Mouse (Mus musculus): ENCODE results near the gene Cabp1.
"Not testable (repeated sequence)": the region's sequence is repeated elsewhere in the genome, so short reads cannot be mapped to it uniquely, and the experiment has no call there.

Cabp1 gene

DNA sequence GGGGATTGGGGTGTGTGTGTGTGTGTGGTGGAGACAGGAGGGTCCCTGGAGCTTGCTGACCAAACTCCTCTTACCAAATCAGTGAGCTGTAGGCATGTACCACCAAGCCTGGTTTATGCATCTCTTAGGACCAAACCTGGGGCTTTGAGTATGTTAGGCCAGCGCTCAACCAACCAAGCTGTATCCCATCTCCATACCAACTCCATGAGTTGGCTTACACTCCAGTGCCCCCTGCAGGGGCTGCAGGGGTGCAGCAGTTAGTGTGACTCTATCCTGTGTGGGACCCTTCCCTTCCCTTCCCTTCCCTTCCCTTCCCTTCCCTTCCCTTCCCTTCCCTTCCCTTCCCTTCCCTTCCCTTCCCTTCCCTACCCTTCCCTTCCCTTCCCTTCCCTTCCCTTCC lies 19.6 kb downstream of the Cabp1 start:
- DNase-seq (ENCODE audit: low spot score), result no peak

- DNase-seq (ENCODE audit: low spot score), result no peak
Observed at GRCm38 (mm10) chr5:115170150-115170549, 24.0 kb downstream of the Cabp1 start.

GRCm38 (mm10) chr5:115168641-115169415 lies 25.4 kb downstream of the Cabp1 start:
- DNase-seq (ENCODE audit: low spot score), result no peak

DNA sequence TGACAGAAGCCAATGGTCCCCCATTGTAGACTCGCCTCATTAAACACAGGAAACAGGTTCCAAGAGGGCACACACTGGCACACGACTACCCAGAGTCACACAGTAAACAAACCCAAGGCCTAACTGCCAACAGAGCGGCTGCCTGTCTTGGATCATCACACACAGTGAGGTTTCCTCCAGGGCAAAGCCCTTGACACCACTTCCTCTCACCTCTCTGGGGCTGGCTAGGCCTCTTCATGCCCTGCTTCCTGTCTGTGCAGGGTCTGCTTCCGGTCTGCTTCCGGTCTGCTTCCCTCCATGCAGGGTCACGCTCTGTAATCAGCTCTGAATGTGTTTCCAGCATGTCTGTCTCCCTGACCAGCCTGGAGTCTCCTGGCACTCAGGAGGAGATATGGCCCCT lies 26.8 kb downstream of the Cabp1 start:
- no peak for DNase-seq (ENCODE audit: low spot score)

GRCm38 (mm10) chr5:115166815-115167194 lies 27.4 kb downstream of the Cabp1 start:
- DNase-seq (ENCODE audit: low spot score), result no peak

GRCm38 (mm10) chr5:115165895-115166814 lies 28.0 kb downstream of the Cabp1 start:
- no peak for DNase-seq (ENCODE audit: low spot score)

DNA sequence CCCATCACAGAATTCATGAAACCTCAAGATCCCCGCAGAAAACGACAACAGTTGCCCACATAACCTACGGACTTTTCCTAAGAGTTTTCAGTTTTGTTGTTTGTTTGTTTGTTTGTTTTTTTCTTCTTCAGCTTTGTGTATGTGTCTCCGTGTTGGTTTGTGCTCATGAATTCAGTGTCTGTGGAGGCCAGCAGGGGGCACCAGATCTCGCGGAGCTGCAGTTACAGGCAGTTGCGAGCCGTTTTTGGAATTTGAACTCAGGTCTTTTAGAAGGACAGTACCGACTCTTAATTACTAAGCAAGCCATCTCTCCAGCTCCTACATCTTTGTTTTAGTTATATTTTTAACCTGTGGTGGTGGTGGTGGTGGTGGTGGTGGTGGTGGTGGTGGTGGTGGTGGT lies 28.8 kb downstream of the Cabp1 start:
- DNase-seq (ENCODE audit: low spot score), result no peak

GRCm38 (mm10) chr5:115164446-115164845 lies 29.7 kb downstream of the Cabp1 start:
- DNase-seq (ENCODE audit: low spot score), result not testable (repeated sequence)

- DNase-seq (ENCODE audit: low spot score), result no peak
Observed at GRCm38 (mm10) chr5:115163563-115163962, 30.6 kb downstream of the Cabp1 start.

- not testable (repeated sequence) for DNase-seq (ENCODE audit: low spot score)
Observed at GRCm38 (mm10) chr5:115161940-115162279, 32.3 kb downstream of the Cabp1 start.

DNA sequence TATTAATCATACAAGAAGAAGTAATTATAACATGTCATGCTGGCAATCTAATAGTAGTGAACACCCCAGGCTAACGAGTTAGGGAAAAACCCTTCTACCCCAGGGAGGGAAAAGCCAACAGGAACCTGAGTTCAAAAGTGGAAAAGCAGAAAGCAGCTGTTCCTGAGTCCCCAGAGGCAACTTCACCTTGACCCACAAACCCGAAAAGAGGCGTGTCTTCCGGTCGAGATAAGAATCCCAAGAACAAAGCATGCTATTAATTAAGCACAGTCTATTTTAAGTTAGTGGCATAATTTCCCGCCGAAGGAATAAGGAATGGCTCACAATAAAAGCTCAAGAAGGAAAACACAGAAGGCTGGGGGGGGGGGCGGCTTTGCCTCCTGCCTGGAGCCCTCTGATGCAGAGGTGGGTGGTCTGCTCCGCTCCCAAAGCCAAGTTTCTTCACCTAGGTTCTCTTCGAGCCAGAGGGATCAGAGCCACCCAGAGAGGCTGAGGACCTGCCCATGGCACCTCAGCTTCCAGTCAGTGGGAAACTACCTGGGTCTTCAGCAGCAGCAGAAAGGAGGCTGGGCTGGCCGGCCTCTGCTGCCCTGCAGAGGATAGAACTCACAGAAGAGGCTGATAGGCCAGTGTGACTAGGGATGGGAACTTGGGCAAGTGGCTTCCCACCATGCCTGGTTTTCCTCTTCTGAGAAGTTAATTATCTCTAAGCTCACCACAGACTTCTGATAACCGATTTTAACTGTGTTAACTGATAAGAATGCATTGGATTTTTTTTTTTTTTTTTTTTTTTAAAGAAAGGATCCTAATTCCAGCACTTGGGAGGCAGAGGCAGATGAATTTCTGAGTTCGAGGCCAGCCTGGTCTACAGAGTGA lies 32.9 kb downstream of the Cabp1 start:
- DNase-seq (ENCODE audit: low spot score), result no peak

DNA sequence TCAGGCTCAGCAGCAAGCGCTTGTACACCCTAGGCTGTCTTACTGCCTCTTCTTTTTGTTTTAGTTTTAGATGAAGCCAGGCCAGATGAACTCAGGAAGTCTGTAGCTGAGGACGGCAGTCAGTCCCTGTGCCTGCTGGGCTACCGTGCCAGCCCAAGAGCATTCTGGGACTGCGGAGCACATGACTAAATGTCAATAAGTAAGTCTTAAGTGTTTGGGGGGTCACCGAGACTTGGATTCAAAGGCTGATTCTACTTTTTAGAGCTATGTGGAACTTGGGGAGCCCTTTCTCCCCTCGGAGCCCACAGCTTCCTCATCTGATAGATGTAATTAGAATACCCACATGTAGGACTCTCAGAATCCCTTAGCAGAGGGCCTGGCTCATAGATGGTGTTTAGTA lies 33.5 kb downstream of the Cabp1 start:
- no peak for DNase-seq (ENCODE audit: low spot score)

DNA sequence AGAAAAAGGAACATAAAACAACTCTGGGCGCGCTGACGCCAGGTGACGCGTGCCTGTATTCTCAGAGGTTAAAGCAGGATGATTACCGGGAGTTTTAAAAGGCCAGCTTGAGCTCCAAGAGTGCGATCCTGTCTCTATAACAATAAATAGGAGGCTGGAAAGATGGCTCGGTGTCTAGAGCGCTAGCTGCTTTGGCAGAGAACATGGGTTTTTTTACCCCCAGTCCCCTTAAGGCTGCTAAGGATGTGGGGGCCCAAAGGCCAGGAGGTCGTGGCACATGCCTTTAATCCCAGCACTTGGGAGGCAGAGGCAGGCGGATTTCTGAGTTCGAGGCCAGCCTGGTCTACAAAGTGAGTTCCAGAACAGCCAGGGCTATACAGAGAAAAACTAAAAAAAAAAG lies 35.0 kb downstream of the Cabp1 start:
- DNase-seq (ENCODE audit: low spot score), result no peak

DNA sequence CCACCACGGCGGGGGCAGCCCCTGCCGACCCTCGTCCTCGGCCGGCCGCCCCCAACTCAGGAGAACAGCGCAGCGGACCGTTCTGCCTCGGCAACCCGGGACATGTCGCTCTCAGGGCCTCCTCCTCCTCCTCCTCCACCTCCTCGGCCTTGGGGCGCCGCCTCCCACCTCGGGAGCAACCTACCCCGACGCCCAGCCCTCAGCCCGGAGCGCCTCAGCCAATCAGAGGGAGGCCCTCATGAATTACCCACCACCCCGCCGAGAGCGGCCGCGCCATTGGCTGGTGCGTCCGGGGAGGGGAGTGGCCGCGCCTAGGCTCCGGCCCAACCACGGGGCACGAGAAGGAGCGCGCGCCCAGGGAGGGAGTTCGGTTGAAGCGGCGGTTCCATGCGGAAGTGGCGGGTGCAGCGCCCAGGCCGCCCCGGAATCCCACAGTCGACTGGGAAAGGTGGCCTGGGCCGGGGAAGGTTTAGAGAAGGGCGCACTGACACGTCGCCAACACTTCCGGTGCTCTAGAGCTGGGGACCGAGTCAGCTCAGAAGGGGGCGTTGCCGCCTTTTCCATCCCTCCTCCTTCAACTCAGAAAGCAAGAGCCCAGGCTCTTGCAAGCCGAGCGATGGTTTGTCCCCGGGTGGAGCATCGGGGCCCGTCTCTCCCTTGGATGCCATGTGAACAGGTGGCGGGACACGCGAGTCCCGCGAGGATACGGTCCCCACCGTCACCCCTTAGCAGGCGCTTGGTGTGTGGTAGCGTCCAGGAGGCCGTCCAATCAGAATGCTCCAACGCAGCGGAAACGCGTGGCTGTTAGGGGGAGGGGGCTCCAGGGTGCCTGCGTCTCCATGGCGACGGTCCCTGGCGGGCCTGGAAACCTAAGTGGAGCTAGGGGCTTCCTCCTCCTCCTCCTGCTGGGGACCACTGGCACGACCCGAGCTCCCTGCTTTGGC lies 35.9 kb downstream of the Cabp1 start, which contains the start of gene Mlec:
Gene Mlec (minus strand): TSS at position 140 of the 944 bp plus-strand sequence.
- peak; percentile 92 for DNase-seq (ENCODE audit: low spot score)

GRCm38 (mm10) chr5:115156933-115157589 lies 37.1 kb downstream of the Cabp1 start:
- DNase-seq (ENCODE audit: low spot score), result no peak

DNA sequence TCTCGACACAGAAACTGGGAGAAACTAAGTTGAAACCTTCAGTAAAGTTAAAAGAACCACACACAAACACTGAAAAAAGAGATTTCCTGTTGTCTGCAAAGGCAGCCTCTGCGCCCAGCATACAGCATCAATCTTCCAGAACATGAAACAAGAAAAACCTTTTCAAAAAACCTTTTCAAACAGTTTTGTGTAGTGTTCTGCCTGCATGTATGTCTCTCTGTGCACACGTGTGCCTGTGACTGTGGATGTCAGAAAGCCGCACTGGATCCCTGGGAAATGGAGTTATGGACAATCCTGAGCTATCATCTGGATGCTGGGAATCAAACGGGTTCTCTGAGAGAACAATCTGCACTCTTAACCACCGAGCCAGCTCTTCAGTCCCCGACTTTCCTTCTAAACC lies 37.8 kb downstream of the Cabp1 start:
- no peak for DNase-seq (ENCODE audit: low spot score)

DNA sequence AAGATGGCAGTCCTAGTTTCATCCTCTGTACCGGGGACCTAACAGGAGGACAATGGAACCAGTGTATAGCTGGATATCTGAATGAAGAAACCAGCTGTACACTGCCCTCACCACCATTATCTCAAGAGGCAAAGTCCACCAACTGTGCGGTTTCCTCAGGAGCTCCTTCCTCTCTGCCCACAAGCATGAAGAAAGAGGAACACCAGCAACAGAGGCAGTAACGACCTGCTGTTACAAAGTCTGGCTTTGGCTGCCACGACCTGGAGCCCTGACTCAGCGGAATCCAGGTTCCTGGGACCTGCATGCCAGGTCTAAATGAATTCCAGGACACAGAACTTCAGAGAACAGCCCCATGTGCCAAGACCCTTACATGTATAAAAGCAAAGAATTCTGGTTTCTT lies 38.4 kb downstream of the Cabp1 start:
- no peak for DNase-seq (ENCODE audit: low spot score)

DNA sequence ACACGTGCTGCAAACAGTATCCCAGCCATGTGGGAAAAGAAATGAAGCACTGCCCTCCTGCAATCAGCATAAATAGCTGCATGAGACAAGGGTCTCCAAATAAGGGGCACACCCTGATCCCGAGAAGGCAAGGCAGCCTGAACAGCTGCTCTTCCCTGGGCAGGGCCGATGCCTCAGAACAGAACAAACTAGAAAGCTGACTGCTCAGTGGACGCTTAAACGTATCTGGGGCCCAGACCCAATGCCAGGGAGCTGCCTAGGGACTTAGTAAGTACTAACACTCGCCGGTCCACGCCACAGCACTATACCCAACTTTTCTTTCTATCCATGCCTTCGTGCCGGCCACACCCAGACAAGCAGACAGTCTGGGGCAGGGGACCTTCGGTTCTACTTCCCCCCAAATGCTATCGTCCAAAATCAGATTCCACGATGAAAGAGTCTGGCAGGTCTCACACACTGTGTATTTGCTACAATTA lies 39.0 kb downstream of the Cabp1 start:
- no peak for DNase-seq (ENCODE audit: low spot score)

DNA sequence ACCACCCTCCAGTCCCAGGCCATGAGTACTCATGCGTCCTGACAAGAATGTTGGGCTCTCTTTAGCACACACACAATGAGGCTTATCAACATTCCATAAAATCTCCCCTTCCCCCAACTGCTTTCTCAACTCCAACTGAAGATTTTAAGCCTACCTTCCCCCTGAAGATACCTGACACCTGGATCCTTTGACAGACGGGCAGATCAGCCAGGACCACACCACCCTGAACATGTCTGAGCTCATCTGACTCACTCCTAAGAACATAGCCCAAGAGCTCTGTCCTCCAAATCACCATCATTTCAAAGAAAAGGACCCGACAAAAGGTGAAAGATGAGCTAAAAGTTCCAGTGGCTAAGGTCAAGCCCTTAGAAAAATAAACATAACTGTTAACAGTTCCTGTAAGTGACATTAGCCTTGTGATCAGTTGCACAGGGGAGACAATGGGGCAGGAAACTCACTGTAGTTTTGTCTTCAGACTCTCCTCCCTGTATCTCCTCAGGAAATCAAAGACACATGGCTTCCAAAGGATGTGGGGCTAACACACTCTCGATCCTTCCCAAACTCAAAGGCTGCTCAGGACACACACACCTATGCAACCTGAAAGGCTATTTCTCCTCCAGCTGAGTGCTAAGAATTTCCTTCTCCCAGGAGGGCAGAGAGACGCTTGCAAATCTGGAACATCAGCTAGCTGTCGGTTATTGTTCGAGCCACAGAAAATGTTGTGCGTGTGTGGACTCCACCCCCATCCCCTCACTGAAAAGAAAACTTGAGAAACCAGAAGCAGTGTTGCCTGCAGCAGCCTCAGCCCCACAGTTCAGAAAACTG lies 41.8 kb downstream of the Cabp1 start:
- no peak for DNase-seq (ENCODE audit: low spot score)

- DNase-seq (ENCODE audit: low spot score), result no peak
Observed at GRCm38 (mm10) chr5:115151457-115151856, 42.7 kb downstream of the Cabp1 start.
